Mouse (Mus musculus): Measurements from ENCODE around the gene Adamts2.

DNA sequence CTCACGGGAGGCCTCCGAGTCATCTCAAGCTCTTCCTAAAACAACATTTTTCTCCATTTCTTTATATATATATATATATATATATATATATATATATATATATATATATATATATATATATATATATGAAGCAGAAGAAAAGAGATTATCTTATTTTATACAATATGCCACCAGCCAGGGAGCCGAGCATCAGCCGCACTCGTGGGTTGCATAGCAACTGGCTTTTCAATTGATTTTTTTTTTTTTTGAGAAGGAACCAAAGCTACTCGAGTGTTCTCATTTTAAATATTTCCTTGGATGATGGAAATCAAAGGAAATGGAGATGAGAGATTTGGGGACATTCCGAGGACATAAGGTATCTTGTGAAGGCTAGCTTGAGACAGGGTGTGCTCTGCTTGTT, 164.6 kb downstream of the Adamts2 start:
- TF ChIP-seq CTCF (IDR thresholded peaks at IDR 0.05; ENCODE audit: borderline replicate concordance, extremely low read depth, insufficient read depth, insufficient read length) (no peak), POLR2A (IDR thresholded peaks at IDR 0.05; ENCODE audit: borderline replicate concordance, extremely low read depth, insufficient read depth, insufficient read length, poor library complexity, severe bottlenecking) (no peak)

Data from brain, embryonic 14.5 days (tissue).